Mouse (Mus musculus) cerebellum, adult 11 months (tissue): ENCODE data around the gene Noa1.

Experiments
- DNase-seq: peaks from one replicate; pipeline ENCODE4 v3.0.0; 2022

Gene Noa1

GRCm38 (mm10) chr5:77309924-77310772 lies at the start of gene Noa1, which contains the start of gene Polr2b:
Gene Noa1, minus strand, starts transcription at chr5:77310084.
Gene Polr2b, plus strand, starts transcription at chr5:77310147.
- DNase-seq, result peak; percentile 99

GRCm38 (mm10) chr5:77358347-77358746 lies 48.5 kb upstream of the Noa1 start:
- no peak for DNase-seq

GRCm38 (mm10) chr5:77357405-77358149 lies 47.7 kb upstream of the Noa1 start:
- no peak for DNase-seq

GRCm38 (mm10) chr5:77355307-77356265 lies 45.7 kb upstream of the Noa1 start:
- no peak for DNase-seq

GRCm38 (mm10) chr5:77354361-77354787 lies 44.5 kb upstream of the Noa1 start:
- peak; percentile 71 for DNase-seq

GRCm38 (mm10) chr5:77351691-77352090 lies 41.8 kb upstream of the Noa1 start:
- no peak for DNase-seq

- DNase-seq, result no peak
Observed at GRCm38 (mm10) chr5:77349971-77350658, 40.2 kb upstream of the Noa1 start.

GRCm38 (mm10) chr5:77348901-77349300 lies 39.0 kb upstream of the Noa1 start:
- no peak for DNase-seq

GRCm38 (mm10) chr5:77340033-77340432 lies 30.1 kb upstream of the Noa1 start:
- DNase-seq, result no peak

- no peak for DNase-seq
Observed at GRCm38 (mm10) chr5:77330154-77330553, 20.3 kb upstream of the Noa1 start.

- DNase-seq, result no peak
Observed at GRCm38 (mm10) chr5:77324936-77325335, 15.1 kb upstream of the Noa1 start.

- DNase-seq, result no peak
Observed at GRCm38 (mm10) chr5:77314986-77315385, 5.1 kb upstream of the Noa1 start.

- no peak for DNase-seq
Observed at GRCm38 (mm10) chr5:77314206-77314605, 4.3 kb upstream of the Noa1 start.

GRCm38 (mm10) chr5:77309051-77309906 lies 605 bp downstream of the Noa1 start:
- peak; percentile 46 for DNase-seq

- DNase-seq, result no peak
Observed at GRCm38 (mm10) chr5:77307821-77308553, 1.9 kb downstream of the Noa1 start.

- no peak for DNase-seq
Observed at GRCm38 (mm10) chr5:77301296-77301903, 8.5 kb downstream of the Noa1 start.

GRCm38 (mm10) chr5:77299486-77299885 lies 10.4 kb downstream of the Noa1 start:
- DNase-seq, result no peak

- DNase-seq, result no peak
Observed at GRCm38 (mm10) chr5:77292803-77293522, 16.9 kb downstream of the Noa1 start.

- no peak for DNase-seq
Observed at GRCm38 (mm10) chr5:77290606-77291005, 19.3 kb downstream of the Noa1 start.
